Mouse (Mus musculus) stomach, postnatal 0 days (tissue): ENCODE results near the gene Mertk.

Source experiments
- CTCF ChIP-seq: IDR thresholded peaks from 2 replicates; pipeline ENCODE4 v1.5.1; 2016; ENCODE audit warnings: antibody characterized with exemption, low read depth, mild to moderate bottlenecking, moderate library complexity
- EP300 ChIP-seq: optimal IDR thresholded peaks from 2 replicates; pipeline ENCODE3; 2016; ENCODE audit warnings: antibody characterized with exemption

GRCm38 (mm10) chr2:128726067-128726466 lies 27.3 kb downstream of the Mertk start:
- no peak for TF ChIP-seq CTCF
- no peak for TF ChIP-seq EP300
